ENCODE assay signal across 7 mouse cellular contexts in the genomic region with DNA sequence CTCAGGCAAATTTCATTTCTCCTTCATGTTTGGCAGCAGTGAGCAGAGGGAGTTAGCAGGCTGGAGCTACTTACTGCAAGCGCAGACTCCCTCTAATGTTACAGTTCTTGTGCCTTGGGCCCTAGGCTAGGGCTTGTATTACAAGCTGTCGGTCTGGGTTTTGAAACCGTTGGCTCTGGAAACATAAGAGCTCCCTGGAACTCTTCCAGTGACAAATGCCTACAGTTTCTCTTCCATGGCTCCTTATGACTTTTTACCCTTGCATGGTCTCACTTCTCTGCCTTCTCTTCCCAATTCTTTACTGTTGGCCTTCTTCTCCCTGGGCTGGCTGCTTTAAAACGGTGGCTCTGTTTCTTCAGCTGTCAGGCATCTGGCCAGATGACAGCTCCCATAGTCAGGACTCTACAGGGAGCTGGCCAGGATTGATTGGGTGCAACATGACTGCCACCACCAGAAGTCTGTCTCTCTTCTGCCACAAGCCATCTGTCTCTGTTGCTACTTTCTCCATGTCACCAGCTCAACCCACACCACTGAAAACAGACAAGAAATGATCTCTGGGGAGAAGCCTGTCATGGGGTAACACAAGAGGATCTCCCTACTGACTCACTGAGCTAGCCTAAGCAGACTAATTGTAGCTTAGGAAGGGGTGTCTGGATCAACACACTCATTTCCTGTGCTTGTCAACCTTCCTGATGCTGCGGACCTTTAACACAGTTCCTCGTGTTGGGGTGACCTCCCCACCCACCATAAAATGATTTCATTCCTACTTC. TPM values are rescaled to one million over a fixed set of nuclear protein-coding genes. Genes with fewer than 3 reads are reported as not detected.
DNase-seq lines count a peak whose midpoint lies in the region; ATAC-seq lines count a peak whose summit lies in the region.

No protein-coding gene starts in this region.

- peak overlapping the region; percentile 3; the same call in 1 of the 2 replicates for H3K4me2 ChIP-seq in limb, embryonic 13.5 days (replicated peaks)
- H3K4me2 ChIP-seq in stomach, embryonic 14.5 days (replicated peaks; ENCODE audit: low read depth, low read length) = no peak overlapping the region

- H3K4me1 ChIP-seq in limb, embryonic 13.5 days = peaks cover 11% of the 10 kb centered on the region
- peaks cover 9% of the 10 kb centered on the region for H3K4me1 ChIP-seq in limb, embryonic 10.5 days
- 0 out of 2 replicates have a peak, but pooled peaks cover 10% of the 10 kb centered on the region for H3K4me1 ChIP-seq in stomach, embryonic 14.5 days (ENCODE audit: control insufficient read depth, insufficient read depth, low read length)

- ATAC-seq in limb, embryonic 13.5 days (ENCODE audit: low FRiP score, low read depth) = peak; percentile 89
- no peak; the same call in 1 of the 2 replicates for ATAC-seq in stomach, embryonic 14.5 days (ENCODE audit: insufficient number of reproducible peaks, insufficient read depth, low FRiP score, low read depth)
- ATAC-seq in granulocyte monocyte progenitor cell, adult 5-6 weeks (replicated peaks; ENCODE audit: poor library complexity, severe bottlenecking) = no peak

- WGBS in limb, embryonic 13.5 days = 32% methylated on average over 6 of the region's 6 CpGs
- 58% methylated on average over 6 of the region's 6 CpGs for WGBS in limb, embryonic 10.5 days
- 40% methylated on average over 6 of the region's 6 CpGs for WGBS in stomach, embryonic 14.5 days

- no peak for DNase-seq in limb, embryonic 10.5 days (ENCODE audit: low spot score)
- peak; percentile 79 for DNase-seq in fibroblast of lung, adult 2 months (ENCODE audit: low read depth)
- peak; percentile 14 to 26 for DNase-seq in layer of hippocampus, adult 8-10 months (ENCODE audit: low spot score in 2 of 2)
- DNase-seq in retina, postnatal 1 day = no peak

- H3K27ac ChIP-seq in limb, embryonic 13.5 days = peak overlapping the region; percentile 75
- no peak overlapping the region for H3K27ac ChIP-seq in limb, embryonic 10.5 days
- H3K27ac ChIP-seq in stomach, embryonic 14.5 days (ENCODE audit: low read length) = 0 out of 2 replicates have a peak overlapping the region, but pooled peaks have one; percentile 27

- H3K4me3 ChIP-seq in limb, embryonic 13.5 days = no peak overlapping the region
- H3K4me3 ChIP-seq in limb, embryonic 10.5 days = no peak overlapping the region
- H3K4me3 ChIP-seq in stomach, embryonic 14.5 days (ENCODE audit: low read depth, low read length) = no peak overlapping the region

- H3K27me3 ChIP-seq in limb, embryonic 13.5 days = no peaks in the 10 kb centered on the region
- H3K27me3 ChIP-seq in limb, embryonic 10.5 days (ENCODE audit: low read depth, poor library complexity, severe bottlenecking) = no peaks in the 10 kb centered on the region
- no peaks in the 10 kb centered on the region for H3K27me3 ChIP-seq in stomach, embryonic 14.5 days (ENCODE audit: control insufficient read depth, insufficient read depth, low read length)

- no peaks in the 10 kb centered on the region for H3K9me3 ChIP-seq in limb, embryonic 13.5 days
- no peaks in the 10 kb centered on the region for H3K9me3 ChIP-seq in limb, embryonic 10.5 days (replicated peaks)
- H3K9me3 ChIP-seq in stomach, embryonic 14.5 days (ENCODE audit: control insufficient read depth, low read depth, low read length) = no peaks in the 10 kb centered on the region

- H3K9ac ChIP-seq in limb, embryonic 13.5 days = no peak overlapping the region
- no peak overlapping the region for H3K9ac ChIP-seq in stomach, embryonic 14.5 days (replicated peaks; ENCODE audit: low read depth, low read length)

- H3K36me3 ChIP-seq in limb, embryonic 13.5 days = no peaks in the 10 kb centered on the region
- H3K36me3 ChIP-seq in limb, embryonic 10.5 days = no peaks in the 10 kb centered on the region
- H3K36me3 ChIP-seq in stomach, embryonic 14.5 days (ENCODE audit: control insufficient read depth, insufficient read depth, low read length) = no peaks in the 10 kb centered on the region

RNA-seq across cellular contexts. Expression of a gene that starts 51.4 kb away (rescaled TPM):
- 192 and 209 TPM in 2 replicates for polyA plus RNA-seq in limb, embryonic 13.5 days (2015; fragmentation: Nextera tagmentation; extraction: Ambion mirVana)
- 255 and 295 TPM in 2 replicates for polyA plus RNA-seq in limb, embryonic 10.5 days (2016; fragmentation: Nextera tagmentation; extraction: Ambion mirVana)
- 10 to 100 TPM; 67.3 to 82.9 (median 72.6) TPM for total RNA-seq in layer of hippocampus, adult 8-10 months (2022)
- polyA plus RNA-seq in stomach, embryonic 14.5 days (2014; fragmentation: Nextera tagmentation; extraction: Ambion mirVana) = 141 and 151 TPM in 2 replicates
- 97.0 and 127 TPM in 2 replicates for total RNA-seq in granulocyte monocyte progenitor cell, adult 5-6 weeks (2014; fragmentation: Nextera tagmentation)
- 74.4 and 109 TPM in 2 replicates for total RNA-seq in granulocyte monocyte progenitor cell, adult 5-6 weeks (2017)

RNA-seq across cellular contexts. Expression of a gene that starts 51.8 kb away (rescaled TPM):
- polyA plus RNA-seq in limb, embryonic 13.5 days (2015; fragmentation: Nextera tagmentation; extraction: Ambion mirVana) = 29.2 and 30.2 TPM in 2 replicates
- 26.1 and 32.3 TPM in 2 replicates for polyA plus RNA-seq in limb, embryonic 10.5 days (2016; fragmentation: Nextera tagmentation; extraction: Ambion mirVana)
- total RNA-seq in layer of hippocampus, adult 8-10 months (2022) = 10 to 100 TPM; 14.0 to 17.3 (median 14.4) TPM
- polyA plus RNA-seq in stomach, embryonic 14.5 days (2014; fragmentation: Nextera tagmentation; extraction: Ambion mirVana) = 29.9 and 30.5 TPM in 2 replicates
- total RNA-seq in granulocyte monocyte progenitor cell, adult 5-6 weeks (2014; fragmentation: Nextera tagmentation) = 11.8 and 20.1 TPM in 2 replicates
- 11.8 and 15.4 TPM in 2 replicates for total RNA-seq in granulocyte monocyte progenitor cell, adult 5-6 weeks (2017)

Comparison
In these comparisons a context has a peak if more than half of its experiments do, and no peak if none do; other contexts are left out.
1. DNase-seq: peak in fibroblast of lung, adult 2 months (single experiment) and layer of hippocampus, adult 8-10 months (2 of 2); none in limb, embryonic 10.5 days (single experiment) and retina, postnatal 1 day (single experiment).